Mouse (Mus musculus): ENCODE measurements at regions not wholly inside any gene's neighbourhood (a gene's known extent, or its start where the extent isn't known, plus 50 kb on each side); places are given as distances from the start of the nearest gene placed in this dataset.

GRCm38 (mm10) chr10:122515698-122516097 is 67.4 kb downstream of the Avpr1a start:
- no peak for TF ChIP-seq BHLHE40 (IDR thresholded peaks at IDR 0.05; ENCODE audit: low read depth, low read length)
- TF ChIP-seq TBP (conservative IDR thresholded peaks at IDR 0.05; ENCODE audit: low read depth, low read length), result no peak
- no peaks in the 10 kb centered on the region for H3K36me3 ChIP-seq (replicated peaks in 1 of 2; ENCODE audit: control insufficient read depth in 1 of 2, insufficient read depth in 1 of 2, low read length in 1 of 2)
- H3K4me2 ChIP-seq (ENCODE audit: insufficient read depth, low read depth, poor library complexity, severe bottlenecking), result no peak overlapping the region
- dilution Hi-C loops (cut with MboI; ENCODE audit: extremely low pct_ligation_motif_present, extremely low pct_unique_long_range_greater_than_20kb, low sequenced_read_pairs), result no loop called here
- DNase-seq (ENCODE audit: extremely low read depth), result no peak
- no peak overlapping the region for H3K27ac ChIP-seq (ENCODE audit: insufficient read depth, low read depth)
- no peaks in the 10 kb centered on the region for H3K4me1 ChIP-seq (ENCODE audit: control insufficient read depth in 1 of 2, insufficient read depth in 2 of 2)
- H3K4me3 ChIP-seq (replicated peaks in 1 of 3; ENCODE audit: low read depth in 2 of 3, low read length in 2 of 3, poor library complexity in 1 of 3), result no peak overlapping the region
- no peaks in the 10 kb centered on the region for H3K9me3 ChIP-seq (replicated peaks; ENCODE audit: low read length)
- no peak overlapping the region for H3K9ac ChIP-seq (ENCODE audit: insufficient read depth, low read depth)
- no peaks in the 10 kb centered on the region for H3K27me3 ChIP-seq (replicated peaks)
- in situ Hi-C loops (cut with MboI; ENCODE audit: low pct_ligation_motif_present, low pct_unique_long_range_greater_than_20kb, low sequenced_read_pairs), result no loop called here
- no peaks in the 10 kb centered on the region for H3K79me2 ChIP-seq (replicated peaks; ENCODE audit: control insufficient read depth, extremely low read depth, insufficient read depth, poor library complexity, severe bottlenecking)

- H3K4me3 ChIP-seq (replicated peaks in 1 of 3; ENCODE audit: low read depth in 2 of 3, low read length in 2 of 3, poor library complexity in 1 of 3), result no peak overlapping the region
Measured at GRCm38 (mm10) chr10:122519274-122519790, 71.0 kb downstream of the Avpr1a start.

GRCm38 (mm10) chr10:122519981-122520380 is 71.7 kb downstream of the Avpr1a start:
- Histone ChIP-seq H3K36me3 (replicated peaks in 1 of 2; ENCODE audit: control insufficient read depth in 1 of 2, insufficient read depth in 1 of 2, low read length in 1 of 2) (no peaks in the 10 kb centered on the region), H3K9me3 (replicated peaks; ENCODE audit: low read length) (no peaks in the 10 kb centered on the region), H3K27me3 (replicated peaks) (no peaks in the 10 kb centered on the region), H3K27ac (ENCODE audit: insufficient read depth, low read depth) (no peak overlapping the region), H3K4me1 (ENCODE audit: control insufficient read depth in 1 of 2, insufficient read depth in 2 of 2) (no peaks in the 10 kb centered on the region), H3K4me3 (replicated peaks in 1 of 3; ENCODE audit: low read depth in 2 of 3, low read length in 2 of 3, poor library complexity in 1 of 3) (no peak overlapping the region), H3K9ac (ENCODE audit: insufficient read depth, low read depth) (no peak overlapping the region), H3K4me2 (ENCODE audit: insufficient read depth, low read depth, poor library complexity, severe bottlenecking) (no peak overlapping the region), H3K79me2 (replicated peaks; ENCODE audit: control insufficient read depth, extremely low read depth, insufficient read depth, poor library complexity, severe bottlenecking) (no peaks in the 10 kb centered on the region)
- DNase-seq (ENCODE audit: extremely low read depth), result no peak
- in situ Hi-C loops (cut with MboI; ENCODE audit: low pct_ligation_motif_present, low pct_unique_long_range_greater_than_20kb, low sequenced_read_pairs) (no loop called here), dilution Hi-C loops (cut with MboI; ENCODE audit: extremely low pct_ligation_motif_present, extremely low pct_unique_long_range_greater_than_20kb, low sequenced_read_pairs) (no loop called here)
- TF ChIP-seq POLR2AphosphoS2 (IDR thresholded peaks at IDR 0.05; ENCODE audit: low read depth, low read length) (no peak), ZNF384 (IDR thresholded peaks at IDR 0.05; ENCODE audit: low read depth, low read length) (no peak), EP300 (IDR thresholded peaks at IDR 0.05; ENCODE audit: low read length) (no peak), USF1 (IDR thresholded peaks at IDR 0.05; ENCODE audit: low read depth, low read length) (no peak), CHD2 (IDR thresholded peaks at IDR 0.05; ENCODE audit: low read length) (no peak), SIN3A (IDR thresholded peaks at IDR 0.05; ENCODE audit: low read length) (no peak), NELFE (IDR thresholded peaks at IDR 0.05; ENCODE audit: low read depth, low read length) (no peak), ETS1 (conservative IDR thresholded peaks at IDR 0.05; ENCODE audit: low read depth, low read length) (no peak), SMC3 (IDR thresholded peaks at IDR 0.05; ENCODE audit: low read depth, low read length) (no peak), POLR2A (IDR thresholded peaks at IDR 0.05; ENCODE audit: low read depth, low read length) (no peak), ZC3H11A (IDR thresholded peaks at IDR 0.05; ENCODE audit: low read depth, low read length) (no peak), USF2 (conservative IDR thresholded peaks at IDR 0.05; ENCODE audit: low read depth, low read length) (no peak)

More at GRCm38 (mm10) chr10:122519274-122519790, 71.0 kb downstream of the Avpr1a start:
- H3K79me2 ChIP-seq (replicated peaks; ENCODE audit: control insufficient read depth, extremely low read depth, insufficient read depth, poor library complexity, severe bottlenecking), result no peaks in the 10 kb centered on the region
- H3K27ac ChIP-seq (ENCODE audit: insufficient read depth, low read depth), result no peak overlapping the region
- in situ Hi-C loops (cut with MboI; ENCODE audit: low pct_ligation_motif_present, low pct_unique_long_range_greater_than_20kb, low sequenced_read_pairs), result no loop called here
- dilution Hi-C loops (cut with MboI; ENCODE audit: extremely low pct_ligation_motif_present, extremely low pct_unique_long_range_greater_than_20kb, low sequenced_read_pairs), result no loop called here
- H3K36me3 ChIP-seq (replicated peaks in 1 of 2; ENCODE audit: control insufficient read depth in 1 of 2, insufficient read depth in 1 of 2, low read length in 1 of 2), result no peaks in the 10 kb centered on the region
- DNase-seq (ENCODE audit: extremely low read depth), result no peak
- no peak for TF ChIP-seq IRF4 (IDR thresholded peaks at IDR 0.05; ENCODE audit: low read depth, low read length)
- no peak for TF ChIP-seq MXI1 (IDR thresholded peaks at IDR 0.05; ENCODE audit: low read depth, low read length)
- TF ChIP-seq TCF12 (IDR thresholded peaks at IDR 0.05; ENCODE audit: low read depth, low read length), result no peak
- no peak for TF ChIP-seq ZNF384 (IDR thresholded peaks at IDR 0.05; ENCODE audit: low read depth, low read length)
- H3K4me1 ChIP-seq (ENCODE audit: control insufficient read depth in 1 of 2, insufficient read depth in 2 of 2), result no peaks in the 10 kb centered on the region
- H3K4me2 ChIP-seq (ENCODE audit: insufficient read depth, low read depth, poor library complexity, severe bottlenecking), result no peak overlapping the region
- H3K9ac ChIP-seq (ENCODE audit: insufficient read depth, low read depth), result no peak overlapping the region
- no peaks in the 10 kb centered on the region for H3K27me3 ChIP-seq (replicated peaks)
- no peaks in the 10 kb centered on the region for H3K9me3 ChIP-seq (replicated peaks; ENCODE audit: low read length)
